Mouse (Mus musculus) kidney, embryonic 14.5 days (tissue): ENCODE measurements around the gene Slc38a9. TPM values are rescaled to one million over a fixed set of nuclear protein-coding genes. Genes with fewer than 3 reads are reported as not detected.

Experiments used
- ATAC-seq: fragments of 200-750 bp; cut with Nextera tagmentation; 2 replicates; pipeline ENCODE4 v1.8.0; 2017; ENCODE audit warnings: moderate number of reproducible peaks, mild to moderate bottlenecking, moderate TSS enrichment, moderate library complexity; ENCODE audit not compliant: low FRiP score, low TSS enrichment
- H3K27ac ChIP-seq: fragments of 300-500 bp; sonication (generic); 2 replicates; pipeline ENCODE4 v1.5.1; 2014; ENCODE audit warnings: low read depth, mild to moderate bottlenecking, low read length, moderate library complexity, mixed read lengths
- H3K27me3 ChIP-seq: fragments of 300-500 bp; sonication (generic); 2 replicates; pipeline ENCODE4 v1.6.1; 2014; ENCODE audit warnings: mild to moderate bottlenecking, low read length; ENCODE audit not compliant: control insufficient read depth, insufficient read depth
- H3K36me3 ChIP-seq: fragments of 300-500 bp; sonication (generic); 2 replicates; pipeline ENCODE4 v1.6.1; 2014; ENCODE audit warnings: low read length, mixed read lengths; ENCODE audit not compliant: control insufficient read depth, insufficient read depth
- H3K4me1 ChIP-seq: fragments of 300-500 bp; sonication (generic); 2 replicates; pipeline ENCODE4 v1.6.1; 2014; ENCODE audit warnings: low read length, mixed read lengths; ENCODE audit not compliant: control insufficient read depth, insufficient read depth
- H3K4me2 ChIP-seq: fragments of 300-500 bp; sonication (generic); replicated peaks from 2 replicates; pipeline ENCODE4 v1.6.1; 2014; ENCODE audit warnings: low read depth, mild to moderate bottlenecking, low read length
- H3K4me3 ChIP-seq: fragments of 300-500 bp; sonication (generic); 2 replicates; pipeline ENCODE4 v1.5.1; 2014; ENCODE audit warnings: mild to moderate bottlenecking, low read length
- H3K9ac ChIP-seq: fragments of 300-500 bp; sonication (generic); 2 replicates; pipeline ENCODE4 v1.6.1; 2014; ENCODE audit warnings: low read depth, mild to moderate bottlenecking, low read length, moderate library complexity
- H3K9me3 ChIP-seq: fragments of 300-500 bp; sonication (generic); 2 replicates; pipeline ENCODE4 v1.6.1; 2016; ENCODE audit warnings: low read length; ENCODE audit not compliant: control insufficient read depth
- WGBS: fragments of 180-500 bp; shearing (Covaris S2); extraction: QIAGEN DNeasy Blood & Tissue Kit; methylation state at CpG from one replicate; pipeline ENCODE4 v1.1.7; 2014; 5-methylcytosine and 5-hydroxymethylcytosine counted together
- polyA plus RNA-seq: library from polyadenylated mRNA; unstranded; fragments of >200 nt; fragmentation: Nextera tagmentation; extraction: Ambion mirVana; gene quantifications from 2 replicates; pipeline ENCODE4 v1.2.1, GENCODE M21; 2014

Gene Slc38a9
- polyA plus RNA-seq, 1 experiment from 2014 or later = 13.1 TPM

DNA sequence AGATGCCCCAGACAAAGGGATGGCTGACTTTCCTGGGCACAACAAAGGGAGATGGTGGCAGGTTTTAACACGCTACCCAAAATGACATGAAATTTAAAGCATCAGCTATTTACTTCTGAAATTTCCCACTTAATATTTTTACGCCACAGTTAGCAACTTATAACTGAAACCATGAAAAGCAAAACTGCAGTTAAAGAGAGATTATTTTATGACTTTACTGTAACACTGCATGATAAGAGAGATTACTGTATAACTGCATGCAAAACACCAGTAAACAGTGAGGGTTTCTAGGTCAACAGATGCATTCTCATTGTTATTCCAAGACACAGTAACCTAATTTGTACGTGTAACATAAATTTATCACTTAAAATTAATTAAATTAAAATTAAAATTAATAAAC is 15.6 kb upstream of the Slc38a9 start:
- no peaks in the 10 kb centered on the region for H3K4me1 ChIP-seq
- ATAC-seq = no peak
- 82% methylated on average over 3 of the region's 3 CpGs for WGBS
- H3K27me3 ChIP-seq = no peaks in the 10 kb centered on the region
- no peak overlapping the region for H3K9ac ChIP-seq
- no peak overlapping the region for H3K27ac ChIP-seq
- no peak overlapping the region for H3K4me2 ChIP-seq
- no peak overlapping the region for H3K4me3 ChIP-seq
- H3K36me3 ChIP-seq = no peaks in the 10 kb centered on the region
- H3K9me3 ChIP-seq = no peaks in the 10 kb centered on the region

GRCm38 (mm10) chr13:112645529-112646186 is 14.9 kb upstream of the Slc38a9 start:
- H3K36me3 ChIP-seq = no peaks in the 10 kb centered on the region
- no peak overlapping the region for H3K9ac ChIP-seq
- H3K9me3 ChIP-seq = no peaks in the 10 kb centered on the region
- no peak for ATAC-seq
- no peak overlapping the region for H3K27ac ChIP-seq
- 95% methylated on average over 1 of the region's 1 CpGs for WGBS
- no peaks in the 10 kb centered on the region for H3K27me3 ChIP-seq
- no peak overlapping the region for H3K4me3 ChIP-seq
- no peaks in the 10 kb centered on the region for H3K4me1 ChIP-seq
- H3K4me2 ChIP-seq = no peak overlapping the region

GRCm38 (mm10) chr13:112651183-112651582 is 9.4 kb upstream of the Slc38a9 start:
- no peaks in the 10 kb centered on the region for H3K27me3 ChIP-seq
- H3K4me2 ChIP-seq = no peak overlapping the region
- H3K36me3 ChIP-seq = no peaks in the 10 kb centered on the region
- 88% methylated on average over 3 of the region's 3 CpGs for WGBS
- H3K9ac ChIP-seq = no peak overlapping the region
- H3K4me1 ChIP-seq = no peaks in the 10 kb centered on the region
- H3K4me3 ChIP-seq = no peak overlapping the region
- no peak for ATAC-seq
- H3K27ac ChIP-seq = no peak overlapping the region
- H3K9me3 ChIP-seq = peaks cover 12% of the 10 kb centered on the region

DNA sequence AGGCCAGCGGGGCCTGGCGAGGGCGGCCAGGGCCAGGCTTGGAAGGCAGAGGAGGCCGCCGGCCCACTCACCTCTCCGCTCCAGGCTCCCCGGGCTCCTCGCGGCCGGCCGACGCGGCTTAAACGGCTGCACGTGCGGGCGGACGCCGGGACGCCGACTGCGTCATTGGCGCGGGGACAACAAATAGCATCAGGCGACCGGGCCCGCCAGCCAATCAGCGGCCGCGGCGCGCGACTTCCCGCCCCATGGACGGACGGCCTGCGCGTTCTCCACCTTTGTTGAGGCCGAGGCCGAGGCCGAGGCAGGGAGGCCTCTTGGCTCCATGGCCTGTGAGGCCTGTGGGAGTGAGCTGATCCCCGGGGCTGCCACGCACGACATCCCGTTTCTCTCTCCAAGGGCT is 8.3 kb upstream of the Slc38a9 start, which contains the start of gene Ddx4:
TSS of gene Ddx4 (minus strand) at position 271 of the 400 bp plus-strand sequence.
- Histone ChIP-seq H3K36me3 (no peaks in the 10 kb centered on the region), H3K27ac (no peak within 1 kb of the TSS), H3K4me2 (no peak within 1 kb of the TSS), H3K9me3 (peaks cover 12% of the 10 kb centered on the region), H3K4me1 (no peaks in the 10 kb centered on the region), H3K27me3 (no peaks in the 10 kb centered on the region), H3K4me3 (no peak within 1 kb of the TSS), H3K9ac (no peak within 1 kb of the TSS)
- 82% methylated on average over 45 of the region's 45 CpGs for WGBS
- no peak for ATAC-seq

DNA sequence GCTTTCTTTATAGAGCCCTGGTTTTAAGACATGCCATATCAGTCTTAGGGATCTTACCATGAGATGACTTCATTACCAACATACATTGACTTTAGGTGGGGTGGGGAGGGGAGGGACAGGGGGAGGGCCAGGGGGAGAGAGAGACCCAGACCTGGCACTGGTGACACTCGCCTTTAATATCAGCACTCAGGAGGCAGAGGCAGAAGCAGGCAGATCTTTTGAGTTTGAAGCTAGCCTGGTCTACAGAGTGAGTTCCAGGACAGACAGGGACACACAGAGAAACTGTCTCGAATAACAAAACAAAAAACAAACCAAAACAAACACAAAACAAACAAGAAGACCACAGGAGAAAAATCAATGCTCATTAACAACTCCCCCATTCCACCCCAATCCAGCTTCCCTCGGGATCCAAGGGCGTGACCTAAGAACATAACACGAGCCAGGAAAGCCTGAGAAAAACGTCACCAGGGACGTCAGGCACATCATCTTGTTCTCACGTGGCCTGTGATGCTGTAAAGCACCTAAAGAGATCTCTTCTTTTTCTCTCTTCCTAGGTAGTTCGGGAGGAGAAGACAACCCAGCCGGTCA is 471 bp upstream of the Slc38a9 start:
- no peaks in the 10 kb centered on the region for H3K36me3 ChIP-seq
- H3K4me1 ChIP-seq = no peaks in the 10 kb centered on the region
- H3K27ac ChIP-seq = no peak overlapping the region
- 4% methylated on average over 10 of the region's 10 CpGs for WGBS
- no peaks in the 10 kb centered on the region for H3K27me3 ChIP-seq
- peak overlapping the region; percentile 90 for H3K4me2 ChIP-seq
- ATAC-seq = no peak; the same call in 1 of the 2 replicates
- H3K9ac ChIP-seq = 0 out of 2 replicates have a peak overlapping the region, but pooled peaks have one; percentile 69
- no peaks in the 10 kb centered on the region for H3K9me3 ChIP-seq
- peak overlapping the region; percentile 87 for H3K4me3 ChIP-seq

GRCm38 (mm10) chr13:112661687-112662086 is 1.1 kb downstream of the Slc38a9 start:
- Histone ChIP-seq H3K27me3 (no peaks in the 10 kb centered on the region), H3K27ac (no peak overlapping the region), H3K4me2 (no peak overlapping the region), H3K9me3 (no peaks in the 10 kb centered on the region), H3K4me1 (no peaks in the 10 kb centered on the region), H3K9ac (no peak overlapping the region), H3K4me3 (peak overlapping the region; percentile 87; the same call in 1 of the 2 replicates), H3K36me3 (no peaks in the 10 kb centered on the region)
- 78% methylated on average over 2 of the region's 2 CpGs for WGBS
- no peak for ATAC-seq

GRCm38 (mm10) chr13:112666433-112667024 is 6.0 kb downstream of the Slc38a9 start:
- peaks cover 2% of the 10 kb centered on the region; the same call in 1 of the 2 replicates for H3K36me3 ChIP-seq
- H3K4me1 ChIP-seq = no peaks in the 10 kb centered on the region
- no peak overlapping the region for H3K9ac ChIP-seq
- WGBS = 86% methylated on average over 10 of the region's 10 CpGs
- H3K27me3 ChIP-seq = no peaks in the 10 kb centered on the region
- H3K4me2 ChIP-seq = no peak overlapping the region
- H3K4me3 ChIP-seq = no peak overlapping the region
- H3K27ac ChIP-seq = no peak overlapping the region
- no peak for ATAC-seq
- H3K9me3 ChIP-seq = no peaks in the 10 kb centered on the region

DNA sequence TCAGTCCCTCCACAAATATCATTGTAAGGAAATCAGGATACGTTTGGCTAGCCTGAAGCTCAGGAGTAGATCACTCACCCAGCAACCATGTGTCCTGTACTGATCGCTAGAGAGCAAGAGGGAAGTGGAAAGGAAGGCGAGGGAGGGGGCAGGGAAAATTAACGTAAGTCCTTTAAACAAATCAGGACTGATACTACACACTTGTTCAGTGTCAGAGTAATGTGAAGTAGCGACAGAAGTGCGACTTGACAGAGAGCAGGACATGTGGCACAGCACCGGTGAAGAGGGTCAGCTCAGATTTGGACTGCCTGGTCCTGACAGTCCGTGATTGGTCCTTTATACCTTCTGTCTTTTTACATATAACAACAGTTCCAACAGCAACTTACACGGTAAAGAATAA is 6.7 kb downstream of the Slc38a9 start:
- WGBS = 85% methylated on average over 9 of the region's 9 CpGs
- H3K27me3 ChIP-seq = no peaks in the 10 kb centered on the region

GRCm38 (mm10) chr13:112671708-112672107 is 11.2 kb downstream of the Slc38a9 start:
- H3K4me3 ChIP-seq = no peak overlapping the region
- H3K36me3 ChIP-seq = peaks cover 2% of the 10 kb centered on the region; the same call in 1 of the 2 replicates
- no peaks in the 10 kb centered on the region for H3K27me3 ChIP-seq
- H3K27ac ChIP-seq = no peak overlapping the region
- H3K9ac ChIP-seq = no peak overlapping the region
- no peak for ATAC-seq
- H3K9me3 ChIP-seq = no peaks in the 10 kb centered on the region
- H3K4me1 ChIP-seq = no peaks in the 10 kb centered on the region
- 75% methylated on average over 13 of the region's 13 CpGs for WGBS
- H3K4me2 ChIP-seq = no peak overlapping the region

More for the DNA sequence above, 6.7 kb downstream of the Slc38a9 start:
- ATAC-seq = no peak
- Histone ChIP-seq H3K4me2 (no peak overlapping the region), H3K9ac (no peak overlapping the region), H3K36me3 (peaks cover 2% of the 10 kb centered on the region; the same call in 1 of the 2 replicates), H3K4me1 (no peaks in the 10 kb centered on the region), H3K27ac (no peak overlapping the region), H3K9me3 (no peaks in the 10 kb centered on the region), H3K4me3 (no peak overlapping the region)
